Mouse (Mus musculus): ENCODE measurements at regions not wholly inside any gene's neighbourhood (a gene's known extent, or its start where the extent isn't known, plus 50 kb on each side); places are given as distances from the start of the nearest gene placed in this dataset.
A peak's percentile ranks its signal among the peaks of the same experiment; 100 is the strongest.
"Not testable (repeated sequence)": the region's sequence is repeated elsewhere in the genome, so short reads cannot be mapped to it uniquely, and the experiment has no call there.

DNA sequence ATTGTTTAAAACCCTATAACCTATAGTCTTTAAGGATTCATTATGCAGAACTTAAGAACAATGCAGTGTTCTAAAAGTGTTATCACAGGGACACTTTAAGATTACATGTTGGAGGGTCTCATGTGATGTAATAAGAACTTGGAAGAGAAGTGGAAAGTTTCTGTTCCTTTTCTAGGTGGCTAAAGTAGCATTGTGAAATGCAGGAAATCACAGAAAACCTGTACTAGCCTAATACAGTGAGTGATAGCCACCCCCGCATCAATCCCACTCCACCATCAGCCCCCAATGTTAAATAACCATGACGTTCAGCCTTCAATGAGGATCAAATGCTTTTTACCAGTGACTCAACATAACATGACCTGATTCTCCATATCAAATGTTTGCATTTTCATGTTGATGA lies 147.4 kb upstream of the Palmd start:
- DNase-seq = no peak

DNA sequence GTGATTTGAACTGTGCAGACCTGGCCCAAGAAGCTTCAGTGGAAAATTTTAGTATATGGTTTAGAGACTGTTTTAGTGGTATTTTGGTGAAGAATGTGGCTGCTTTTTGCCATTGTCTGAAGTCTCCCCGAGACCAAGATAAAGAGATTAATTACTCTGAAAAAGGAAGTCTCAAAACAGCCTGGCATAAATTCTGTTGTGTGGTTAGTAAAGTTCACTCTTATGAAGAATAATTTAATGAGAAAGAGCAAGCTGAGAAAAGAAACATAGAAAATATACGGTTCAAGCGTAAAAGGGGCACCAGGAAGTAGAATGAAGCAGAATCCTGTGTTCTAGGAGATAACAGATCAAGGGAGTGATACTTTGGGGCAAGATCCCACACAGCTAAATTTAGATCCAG lies 144.0 kb upstream of the Palmd start:
- no peak for DNase-seq

DNA sequence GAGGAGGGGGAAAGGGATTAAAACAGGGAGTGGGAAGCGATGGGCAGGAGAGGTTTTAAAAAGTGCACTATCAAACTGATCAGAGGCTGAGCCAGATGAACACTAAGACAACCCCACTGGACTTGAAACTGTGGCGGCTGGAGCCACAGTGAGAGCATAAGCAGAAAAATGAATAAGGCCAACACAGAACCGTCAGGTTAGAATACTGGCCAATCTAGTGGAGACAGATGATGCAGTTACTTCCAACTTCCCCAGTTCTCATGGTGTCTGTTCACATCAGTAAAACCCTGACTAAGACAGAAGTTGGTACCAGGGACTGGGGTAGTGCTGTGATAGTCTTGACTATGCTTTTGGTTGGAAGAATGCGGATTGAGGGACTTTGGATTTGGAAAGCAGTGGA lies 143.5 kb upstream of the Palmd start:
- DNase-seq = no peak

DNA sequence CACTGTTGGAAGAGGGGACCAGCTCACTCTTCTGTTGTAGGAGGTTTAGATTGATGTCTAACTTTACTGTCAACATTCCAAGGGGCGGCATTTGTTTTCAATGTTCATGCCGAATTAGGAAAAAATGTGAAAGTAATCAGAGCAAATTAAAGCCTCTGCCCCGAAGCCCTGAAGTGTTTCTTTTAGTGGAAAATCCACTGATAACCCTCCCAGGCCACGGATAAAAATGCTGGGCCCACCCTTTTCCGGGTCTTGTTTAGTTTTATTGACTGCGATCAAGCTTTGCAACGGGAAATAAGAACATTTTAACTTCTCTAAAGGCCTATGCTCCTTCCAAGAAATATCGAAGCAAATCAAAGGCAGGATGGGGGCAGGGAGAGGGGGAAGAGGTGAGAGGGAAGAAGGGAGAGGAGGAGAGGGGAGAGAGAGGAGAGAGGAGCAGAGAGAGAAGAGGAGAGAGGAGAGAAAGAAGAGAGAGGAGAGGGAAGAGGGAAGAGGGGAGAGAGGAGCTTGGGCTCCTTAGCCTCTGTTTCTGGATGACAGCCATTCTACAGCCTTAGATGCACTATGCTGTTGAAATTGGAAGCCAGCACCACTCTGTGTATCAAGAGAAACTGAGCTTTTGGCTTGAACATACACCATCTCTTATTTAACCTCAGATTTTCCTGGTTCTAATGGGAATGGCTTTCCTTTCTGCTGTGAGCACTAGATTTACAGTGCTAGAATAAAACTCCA lies 140.3 kb upstream of the Palmd start:
- DNase-seq = no peak

DNA sequence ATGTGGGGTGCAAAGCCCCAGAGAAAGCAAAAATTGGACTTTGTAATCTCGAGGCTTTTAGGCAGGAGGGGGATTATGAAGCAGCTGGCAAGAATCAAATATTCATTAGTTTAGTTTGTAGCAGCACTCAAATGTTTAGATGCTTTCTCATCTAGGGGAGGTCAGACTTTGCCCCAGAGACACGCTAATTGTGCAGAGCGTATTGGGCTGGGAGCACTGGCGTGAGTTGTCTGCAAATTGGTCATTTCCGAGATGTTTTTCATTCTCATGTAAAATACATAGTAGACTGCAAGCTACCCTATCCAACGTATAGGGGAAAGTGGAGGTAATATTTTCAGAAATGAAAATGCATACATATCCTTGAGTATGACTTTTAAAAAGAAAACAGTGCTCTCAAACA lies 139.2 kb upstream of the Palmd start:
- DNase-seq = no peak

DNA sequence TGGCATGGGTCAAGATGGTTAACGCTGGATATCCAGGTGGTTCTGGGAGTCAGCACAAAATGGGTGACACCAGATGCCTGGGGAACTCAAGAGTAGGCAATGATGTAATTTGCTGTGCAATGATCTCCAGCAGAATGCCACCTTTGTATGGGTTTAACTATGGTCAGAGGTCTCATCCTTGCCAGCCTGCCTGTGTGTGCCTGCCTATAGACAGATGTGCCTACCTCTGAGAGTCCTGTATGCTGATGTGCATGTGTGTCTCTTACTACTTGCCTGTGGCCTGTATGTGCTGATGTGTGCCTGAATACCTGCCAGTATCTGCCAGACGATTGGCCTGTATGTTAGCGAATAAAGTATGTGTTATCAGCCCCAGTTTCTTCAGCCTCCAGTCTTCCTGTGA lies 138.6 kb upstream of the Palmd start:
- no peak for DNase-seq

DNA sequence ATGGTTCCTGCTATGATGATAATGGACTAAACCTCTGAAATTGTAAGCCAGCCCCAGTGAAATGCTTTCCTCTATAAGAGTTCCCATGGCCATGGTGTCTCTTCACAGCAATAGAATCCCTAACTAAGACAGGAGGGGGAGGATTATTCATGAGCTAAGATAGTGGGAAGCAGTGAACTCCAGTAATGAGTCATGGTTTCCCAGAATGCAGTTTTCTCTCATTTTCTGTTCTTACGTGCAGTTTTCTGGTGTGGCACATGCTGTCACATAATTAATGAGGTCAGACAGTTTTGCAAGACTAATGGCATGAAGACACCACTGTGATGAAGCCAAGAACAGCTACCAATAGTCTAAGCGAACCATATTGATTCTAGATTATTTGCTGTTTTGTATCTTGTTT lies 118.9 kb upstream of the Palmd start:
- no peak for DNase-seq

DNA sequence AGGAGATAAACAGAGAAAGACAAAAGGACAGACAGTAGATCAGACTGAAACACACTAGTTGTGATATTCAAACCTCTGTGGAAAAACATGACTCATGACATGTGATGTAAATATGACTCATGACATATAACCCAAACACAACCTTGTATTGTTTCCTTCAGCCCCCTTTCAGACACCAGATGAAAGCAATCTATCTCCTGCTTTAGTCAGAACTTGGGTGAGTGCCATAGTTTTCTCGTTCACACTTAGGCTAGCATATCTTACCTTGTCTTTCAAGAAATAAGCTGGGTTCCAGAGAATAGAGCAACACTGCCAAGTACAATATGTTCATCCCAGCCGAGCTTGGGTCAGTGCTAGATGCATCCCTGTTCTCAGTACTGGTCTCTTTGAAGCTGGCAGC lies 107.9 kb upstream of the Palmd start:
- peak; percentile 9 for DNase-seq

DNA sequence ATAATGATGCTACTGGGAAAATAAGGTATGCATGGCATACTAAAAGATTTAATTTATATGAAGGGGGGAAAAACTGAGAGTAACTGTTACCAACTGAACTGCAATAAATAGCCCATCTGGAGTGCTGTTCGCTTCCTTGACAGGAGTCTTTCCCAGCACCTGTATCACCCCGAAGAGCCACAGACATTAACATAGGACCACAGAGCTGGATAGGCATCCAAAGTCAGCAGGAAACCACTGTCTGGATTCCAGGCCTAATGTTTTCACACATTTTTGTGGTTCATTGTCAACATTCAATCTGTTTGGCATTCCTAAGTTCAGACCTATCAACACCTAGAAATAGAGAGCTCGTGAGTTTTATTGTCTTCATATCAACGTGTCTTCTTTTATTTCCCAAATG lies 104.6 kb upstream of the Palmd start:
- DNase-seq = no peak

DNA sequence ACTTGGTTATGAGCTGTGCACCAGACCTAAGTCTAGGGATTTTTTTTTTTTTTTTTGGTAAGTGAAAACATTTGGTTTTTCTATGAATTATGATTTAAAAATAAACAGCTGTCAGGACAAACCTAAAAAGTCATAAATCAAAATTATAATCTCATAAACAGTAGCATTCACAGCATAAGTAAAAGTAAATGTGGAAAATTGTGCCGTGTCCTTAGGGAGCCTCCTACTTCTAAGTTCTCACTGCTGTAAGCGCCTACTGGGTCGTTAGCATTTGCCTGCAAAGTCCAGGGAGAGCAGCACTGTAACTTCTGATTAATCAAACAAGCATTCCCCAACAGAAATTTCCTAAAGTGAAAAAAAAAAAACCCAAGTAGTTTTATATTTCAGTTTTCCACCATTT lies 104.2 kb upstream of the Palmd start:
- no peak for DNase-seq

DNA sequence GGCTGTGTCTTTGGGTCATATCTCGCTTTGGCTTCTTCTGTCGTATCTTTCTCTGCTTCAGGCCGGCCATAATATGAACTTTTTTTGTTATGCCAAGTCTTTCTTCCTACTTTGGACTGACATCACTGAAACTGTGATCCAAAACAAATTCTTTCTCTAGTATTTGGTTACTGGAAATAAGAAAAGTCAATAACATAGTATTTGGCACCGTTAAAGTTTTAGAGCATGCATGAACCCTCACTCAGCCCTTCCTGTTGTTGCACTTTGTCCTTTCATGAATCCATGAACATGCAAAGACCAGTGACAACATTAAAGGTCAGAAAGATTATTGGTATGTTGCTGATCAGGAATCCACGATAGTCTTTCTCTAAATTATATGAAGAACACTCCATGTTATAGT lies 103.1 kb upstream of the Palmd start:
- DNase-seq = no peak

DNA sequence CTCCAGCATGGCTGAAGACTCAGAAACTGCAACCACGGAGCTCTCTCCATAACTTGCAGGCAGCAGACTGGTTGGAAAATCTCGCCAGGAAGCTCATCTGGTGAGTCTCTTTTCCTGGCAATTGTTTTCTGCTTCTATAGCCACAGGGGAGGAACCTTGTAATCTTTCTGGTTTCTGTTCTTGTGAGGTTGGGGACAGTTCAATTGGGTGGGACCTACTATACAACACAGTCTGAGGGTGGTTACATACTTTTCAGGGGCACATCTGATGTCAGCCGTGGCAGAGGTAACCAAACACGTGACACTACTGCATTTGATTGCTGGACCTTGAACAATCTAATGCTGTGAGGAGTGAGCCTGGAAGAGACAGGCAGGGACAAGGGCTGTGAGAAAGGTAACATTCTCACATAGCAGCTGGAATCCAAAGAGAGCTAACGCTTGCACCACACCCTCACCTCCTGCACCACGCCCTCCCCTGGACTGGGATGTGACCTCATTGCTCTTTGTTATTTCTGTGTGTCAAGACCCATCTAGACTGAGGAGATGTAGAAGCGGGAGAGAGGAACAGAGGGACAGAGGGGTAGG lies 98.8 kb upstream of the Palmd start:
- no peak for DNase-seq

DNA sequence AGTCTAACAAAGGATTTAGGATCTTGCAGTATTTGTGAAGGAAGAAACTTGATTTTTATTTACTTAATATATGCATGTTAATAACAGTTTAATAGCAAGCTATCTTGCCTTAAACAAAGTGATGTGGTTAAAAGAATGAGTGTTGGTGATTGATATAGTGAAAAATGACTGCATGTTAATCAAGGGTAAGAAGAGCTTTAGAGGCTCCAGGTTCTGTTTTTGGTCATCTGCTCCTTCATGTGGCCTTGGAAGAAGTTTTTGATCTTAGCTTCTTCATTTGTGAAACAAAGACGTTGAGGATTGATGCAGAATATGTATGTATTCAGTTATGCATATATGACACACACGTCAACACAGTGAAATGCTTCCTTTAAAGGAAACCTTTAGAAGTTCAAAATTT lies 97.1 kb upstream of the Palmd start:
- DNase-seq = no peak

DNA sequence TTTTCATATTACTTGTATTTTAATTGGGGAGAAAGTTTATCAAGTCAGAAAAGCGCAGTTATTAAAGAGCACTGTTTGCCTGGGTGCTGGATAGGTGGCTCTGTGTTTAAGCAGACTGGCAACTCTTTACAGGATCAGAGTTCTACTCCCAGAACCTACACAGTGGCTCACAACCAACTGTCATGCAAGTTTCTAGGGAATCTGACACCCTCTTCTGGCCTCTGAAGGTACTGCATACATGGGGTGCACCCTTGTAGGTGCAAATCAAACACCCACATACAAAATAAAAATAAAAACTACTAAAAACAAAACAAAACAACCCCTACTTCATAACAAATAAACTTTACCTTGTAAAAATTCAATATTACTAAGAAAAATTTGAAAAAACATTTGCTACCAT lies 93.0 kb upstream of the Palmd start:
- DNase-seq = no peak

DNA sequence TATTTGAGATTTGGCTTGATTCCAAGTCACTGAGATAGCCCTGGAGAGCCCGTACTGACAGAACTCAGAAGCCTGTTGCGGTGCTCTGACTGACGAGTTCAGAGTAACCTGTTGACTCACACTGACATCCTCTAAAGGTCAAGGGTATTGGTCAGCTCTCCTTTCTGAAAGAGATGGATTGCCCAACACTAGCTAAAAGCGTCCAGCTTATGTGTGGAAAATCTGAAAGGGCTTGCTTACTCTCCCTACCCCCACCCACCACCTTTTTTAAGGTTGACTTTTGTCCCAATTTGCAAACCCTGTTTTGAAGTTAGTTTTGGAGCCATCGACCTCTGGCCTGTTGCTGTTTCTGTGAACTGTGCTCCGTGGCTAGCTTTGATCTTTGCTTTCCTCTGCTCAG lies 92.4 kb upstream of the Palmd start:
- DNase-seq = peak; percentile 64

DNA sequence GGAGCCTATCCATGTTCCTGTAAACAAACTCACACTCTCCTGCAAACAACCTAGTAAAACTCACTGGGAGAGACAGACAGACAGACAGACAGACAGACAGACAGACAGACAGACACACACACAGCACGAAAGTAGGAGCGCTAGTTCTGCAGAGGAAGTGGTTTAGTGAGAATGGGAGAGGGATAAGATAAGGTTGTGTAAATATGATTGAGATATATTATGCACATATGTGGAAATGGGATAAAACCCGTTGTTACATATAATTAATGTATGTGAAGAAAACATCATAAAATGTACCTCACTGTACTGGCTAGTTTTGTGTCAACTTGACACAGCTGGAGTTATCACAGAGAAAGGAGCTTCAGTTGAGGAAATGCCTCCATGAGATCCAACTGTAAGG lies 85.9 kb upstream of the Palmd start:
- not testable (repeated sequence) for DNase-seq

DNA sequence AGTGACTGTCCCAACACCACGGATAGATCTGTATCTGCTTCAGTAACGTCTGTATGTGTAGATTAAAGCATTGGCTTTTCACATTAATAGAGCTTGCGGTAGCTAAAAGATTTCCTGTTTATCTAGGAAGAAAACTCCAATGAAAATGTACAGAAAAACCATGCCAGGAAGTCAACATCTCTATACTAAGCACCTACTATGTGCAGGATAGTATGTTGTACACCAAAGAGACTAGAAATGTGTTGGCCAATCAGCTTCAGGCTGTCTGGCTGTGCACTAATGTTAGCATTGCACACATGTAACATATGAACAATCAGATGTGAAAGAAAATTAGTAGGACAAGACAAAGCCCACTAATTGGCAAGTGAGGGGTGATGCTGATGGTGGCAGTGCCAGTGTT lies 82.6 kb upstream of the Palmd start:
- no peak for DNase-seq

DNA sequence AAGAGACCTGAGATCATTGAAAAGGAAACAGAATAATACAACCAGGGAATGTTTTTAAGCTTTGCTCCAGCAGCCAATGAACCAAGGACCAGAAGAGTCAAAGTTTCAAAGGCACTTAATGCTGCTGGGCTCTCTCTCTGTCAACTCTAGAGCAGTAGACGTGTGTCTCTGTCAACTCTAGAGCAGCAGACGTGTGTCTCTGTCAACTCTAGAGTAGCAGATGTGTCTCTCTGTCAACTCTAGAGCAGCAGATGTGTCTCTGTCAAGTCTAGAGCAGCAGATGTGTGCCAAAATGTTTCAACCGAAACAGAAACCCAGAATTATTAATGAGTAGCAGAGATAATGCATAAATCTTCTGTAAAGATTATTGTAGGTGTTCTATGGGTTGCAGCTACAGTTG lies 82.1 kb upstream of the Palmd start:
- no peak for DNase-seq

DNA sequence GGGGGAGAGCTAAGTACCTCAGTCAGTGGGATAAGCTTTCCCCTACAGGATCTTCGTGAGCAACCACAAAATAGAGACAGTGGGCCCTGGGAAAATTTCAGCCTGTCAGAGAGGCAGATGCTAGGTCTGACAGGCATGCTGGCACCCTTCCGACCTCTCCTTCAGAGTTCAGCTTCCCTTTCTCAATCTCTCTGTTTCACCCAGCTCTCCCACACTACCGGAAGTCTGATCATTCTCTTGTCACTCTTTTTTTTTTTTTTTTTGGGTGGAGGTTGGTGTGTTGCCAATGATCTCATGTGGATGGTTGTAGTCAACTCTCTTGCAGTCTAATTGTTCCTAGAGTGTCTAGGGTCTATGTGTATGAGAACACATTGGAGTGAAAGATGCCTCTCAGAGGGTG lies 80.6 kb upstream of the Palmd start:
- no peak for DNase-seq

DNA sequence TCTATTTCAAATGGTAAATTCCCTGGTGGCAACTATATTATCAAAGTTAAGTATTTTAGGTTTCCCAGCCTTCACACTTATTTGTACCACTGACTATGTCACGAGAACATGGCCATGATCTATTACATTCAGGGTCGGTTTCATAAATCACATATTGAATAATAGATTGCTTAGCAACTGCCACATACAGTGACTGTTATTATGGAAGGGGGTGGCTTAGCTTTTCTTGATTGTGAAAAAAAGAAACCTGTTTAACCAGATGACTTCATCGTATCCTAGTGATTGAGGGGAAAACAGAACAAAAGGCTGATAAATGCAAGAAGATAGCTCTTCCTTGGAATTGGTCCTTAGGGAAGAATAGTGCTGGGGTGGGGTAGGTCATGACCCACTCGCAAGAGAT lies 76.0 kb upstream of the Palmd start:
- no peak for DNase-seq

DNA sequence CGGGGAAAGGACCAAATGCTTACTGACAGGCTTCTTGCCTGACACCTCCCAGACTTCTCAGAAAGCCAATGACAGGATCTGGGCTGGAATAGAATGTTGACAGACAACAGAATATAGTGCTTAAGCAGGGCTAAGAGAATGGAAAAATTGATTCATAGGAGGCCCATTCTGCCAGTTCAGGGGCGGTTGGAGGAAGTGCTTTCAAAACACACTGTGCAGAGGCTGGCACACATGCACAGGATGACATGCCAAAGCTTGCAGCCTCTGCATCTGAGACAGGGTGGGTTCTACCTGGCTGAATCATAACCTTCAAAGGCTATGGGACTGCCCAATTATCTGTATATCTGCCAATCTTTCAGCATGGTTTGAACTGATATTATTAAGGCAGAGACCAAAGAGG lies 75.5 kb upstream of the Palmd start:
- DNase-seq = no peak

DNA sequence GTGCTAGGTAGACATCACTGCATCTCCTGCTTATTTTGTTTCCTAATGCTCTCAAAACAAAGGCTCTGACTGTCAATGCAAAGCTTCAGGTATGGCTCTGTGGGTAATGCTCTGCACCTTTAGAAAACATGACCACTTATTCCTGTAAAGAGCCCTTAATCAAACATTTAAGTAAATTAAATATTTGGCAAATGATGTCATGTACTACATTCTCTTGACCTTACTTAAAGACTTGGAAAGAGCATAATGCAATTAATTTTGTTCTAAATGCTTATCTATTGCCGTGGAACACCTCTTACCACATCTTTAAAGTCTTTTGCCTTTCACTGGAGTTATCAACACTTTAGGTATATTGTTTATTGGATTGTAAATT lies 70.1 kb upstream of the Palmd start:
- DNase-seq = no peak

DNA sequence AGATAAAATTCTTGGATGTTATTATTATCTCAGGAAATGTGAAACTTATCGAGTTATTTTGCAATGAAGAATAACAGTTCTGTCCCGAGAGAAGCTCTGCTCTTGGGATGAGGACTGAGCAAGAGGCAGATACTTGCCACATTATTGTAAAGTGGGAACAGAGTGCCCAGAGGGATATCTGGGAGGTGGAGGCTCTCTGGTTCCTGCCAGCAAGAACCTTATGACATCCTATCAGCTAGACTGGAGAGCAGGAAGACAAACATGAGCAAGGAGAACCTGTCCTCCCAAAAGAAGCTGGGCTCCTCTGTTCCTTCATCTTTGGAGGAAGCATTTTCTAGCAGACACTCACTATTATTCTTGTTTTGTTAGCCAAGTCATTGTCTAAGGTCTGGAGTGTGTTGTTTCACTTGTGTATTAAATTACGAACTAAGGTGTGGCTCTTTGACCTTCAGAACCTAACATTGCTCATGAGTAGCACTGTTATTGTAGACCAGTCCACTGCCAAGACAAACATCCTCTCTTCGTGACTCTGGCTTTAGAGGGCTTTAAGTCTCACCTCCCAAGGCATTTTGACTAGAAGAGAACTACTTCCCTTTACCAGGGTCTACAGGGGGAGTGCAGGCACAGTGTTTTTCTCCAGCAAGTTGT lies 69.6 kb upstream of the Palmd start:
- DNase-seq = no peak

All from adrenal gland, adult 8-10 months (tissue).